Mouse (Mus musculus) frontal cortex, postnatal 36 days (tissue): ENCODE measurements around the gene Gm3594.
"Not testable (repeated sequence)": the region's sequence is repeated elsewhere in the genome, so short reads cannot be mapped to it uniquely, and the experiment has no call there.

Source experiments
- DNase-seq, 2 experiments: peaks; one replicate each; pipeline ENCODE4 v3.0.0; 2022; ENCODE audit warnings: low spot score in 2 of 2

The Gm3594 gene

GRCm38 (mm10) chr14:6444511-6444910 is at the start of gene Gm3594:
Gm3594 (minus strand) TSS chr14:6444611.
- DNase-seq, result not testable (repeated sequence)

- not testable (repeated sequence) for DNase-seq
These were observed 41.9 kb upstream of the Gm3594 start for GRCm38 (mm10) chr14:6486331-6486730.

GRCm38 (mm10) chr14:6485541-6485940 is 41.1 kb upstream of the Gm3594 start:
- DNase-seq, result not testable (repeated sequence)

GRCm38 (mm10) chr14:6482126-6482525 is 37.7 kb upstream of the Gm3594 start:
- DNase-seq, result not testable (repeated sequence)

GRCm38 (mm10) chr14:6471856-6472255 is 27.4 kb upstream of the Gm3594 start:
- not testable (repeated sequence) for DNase-seq

- not testable (repeated sequence) for DNase-seq
These were observed 3.6 kb downstream of the Gm3594 start for GRCm38 (mm10) chr14:6440774-6441173.

GRCm38 (mm10) chr14:6440206-6440605 is 4.2 kb downstream of the Gm3594 start:
- not testable (repeated sequence) for DNase-seq

GRCm38 (mm10) chr14:6426766-6427165 is 17.6 kb downstream of the Gm3594 start:
- peak in 1 of 2 experiments; percentile 4 for DNase-seq

- DNase-seq, result not testable (repeated sequence)
These were observed 18.1 kb downstream of the Gm3594 start for GRCm38 (mm10) chr14:6426353-6426752.

- not testable (repeated sequence) for DNase-seq
These were observed 32.0 kb downstream of the Gm3594 start, which contains the start of gene Gm3591 for GRCm38 (mm10) chr14:6412382-6412781. Gm3591 (minus strand) TSS chr14:6412482.

- DNase-seq, result not testable (repeated sequence)
These were observed 54.2 kb downstream of the Gm3594 start, which contains the start of gene Gm16440 for GRCm38 (mm10) chr14:6390219-6390618. Gm16440 (minus strand) TSS chr14:6390319.
